Mouse (Mus musculus): Measurements from ENCODE around the gene Adamts2. TPM values are rescaled to one million over a fixed set of nuclear protein-coding genes. Genes with fewer than 3 reads are reported as not detected.

Adamts2 gene
- polyA plus RNA-seq, 1 experiment from 2014 or later = 4.0 TPM

DNA sequence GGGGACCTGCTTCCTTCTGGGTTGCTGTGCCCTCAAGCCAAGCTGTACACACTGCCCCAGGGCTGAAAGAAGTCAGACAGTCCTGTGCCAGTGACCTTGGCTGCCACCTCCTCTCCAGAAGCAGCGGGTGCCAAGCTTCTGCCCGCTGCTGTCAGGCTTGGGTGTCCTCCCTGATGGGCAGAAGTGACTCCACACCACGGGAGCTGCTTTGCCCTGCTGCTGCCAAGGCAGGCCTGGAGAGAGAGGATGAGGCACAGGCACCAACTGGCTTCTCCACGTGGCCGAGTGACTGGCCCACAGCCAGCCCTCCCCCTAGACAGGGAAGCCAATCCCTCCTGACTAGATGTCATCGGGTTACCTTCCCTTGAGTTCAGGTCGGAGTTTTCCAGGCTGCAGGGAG, 71.0 kb downstream of the Adamts2 start:
- Histone ChIP-seq H3K27me3 (ENCODE audit: control insufficient read depth, insufficient read depth, low read depth, low read length) (no peaks in the 10 kb centered on the region), H3K36me3 (ENCODE audit: control insufficient read depth, insufficient read depth, low read length) (no peaks in the 10 kb centered on the region), H3K4me1 (ENCODE audit: control insufficient read depth, insufficient read depth, low read length) (peaks cover 3% of the 10 kb centered on the region; the same call in 1 of the 2 replicates), H3K27ac (ENCODE audit: low read length) (no peak overlapping the region), H3K4me2 (ENCODE audit: low read length) (no peak overlapping the region), H3K4me3 (ENCODE audit: low read depth, low read length) (no peak overlapping the region), H3K9me3 (replicated peaks; ENCODE audit: control insufficient read depth, low read length, poor library complexity, severe bottlenecking) (no peaks in the 10 kb centered on the region), H3K9ac (ENCODE audit: low read depth, low read length) (no peak overlapping the region)
- 53% methylated on average over 7 of the region's 7 CpGs for WGBS
- ATAC-seq = no peak

GRCm38 (mm10) chr11:50673525-50674250, 71.8 kb downstream of the Adamts2 start:
- peaks cover 3% of the 10 kb centered on the region; the same call in 1 of the 2 replicates for H3K4me1 ChIP-seq (ENCODE audit: control insufficient read depth, insufficient read depth, low read length)
- no peak for ATAC-seq
- H3K4me3 ChIP-seq (ENCODE audit: low read depth, low read length) = no peak overlapping the region
- no peaks in the 10 kb centered on the region for H3K27me3 ChIP-seq (ENCODE audit: control insufficient read depth, insufficient read depth, low read depth, low read length)
- no peaks in the 10 kb centered on the region for H3K9me3 ChIP-seq (replicated peaks; ENCODE audit: control insufficient read depth, low read length, poor library complexity, severe bottlenecking)
- H3K36me3 ChIP-seq (ENCODE audit: control insufficient read depth, insufficient read depth, low read length) = no peaks in the 10 kb centered on the region
- no peak overlapping the region for H3K4me2 ChIP-seq (ENCODE audit: low read length)
- 62% methylated on average over 6 of the region's 7 CpGs for WGBS
- no peak overlapping the region for H3K9ac ChIP-seq (ENCODE audit: low read depth, low read length)
- H3K27ac ChIP-seq (ENCODE audit: low read length) = no peak overlapping the region

DNA sequence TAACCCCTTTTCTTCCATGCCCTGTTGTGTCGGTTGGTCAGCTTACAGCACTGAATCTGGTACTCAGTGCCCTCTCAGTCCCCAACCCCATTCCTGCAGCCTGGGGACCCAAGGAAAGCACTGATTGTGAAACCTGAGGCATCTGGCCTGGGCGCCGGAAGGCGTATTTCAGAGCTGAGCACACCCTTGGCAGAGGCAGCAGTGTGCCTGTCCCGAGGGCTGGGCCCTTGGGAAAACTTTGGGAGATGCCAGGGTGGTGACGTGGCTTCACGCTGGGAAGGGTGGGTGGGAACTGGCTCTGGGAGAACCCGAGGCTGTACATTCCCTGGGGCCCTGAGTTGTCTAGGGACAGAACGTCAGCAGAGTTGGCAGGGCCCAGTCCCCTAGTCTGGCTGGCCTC, 72.5 kb downstream of the Adamts2 start:
- no peaks in the 10 kb centered on the region for H3K9me3 ChIP-seq (replicated peaks; ENCODE audit: control insufficient read depth, low read length, poor library complexity, severe bottlenecking)
- WGBS = 74% methylated on average over 9 of the region's 9 CpGs
- peaks cover 3% of the 10 kb centered on the region; the same call in 1 of the 2 replicates for H3K4me1 ChIP-seq (ENCODE audit: control insufficient read depth, insufficient read depth, low read length)
- no peak overlapping the region for H3K4me3 ChIP-seq (ENCODE audit: low read depth, low read length)
- no peaks in the 10 kb centered on the region for H3K27me3 ChIP-seq (ENCODE audit: control insufficient read depth, insufficient read depth, low read depth, low read length)
- H3K36me3 ChIP-seq (ENCODE audit: control insufficient read depth, insufficient read depth, low read length) = no peaks in the 10 kb centered on the region
- H3K9ac ChIP-seq (ENCODE audit: low read depth, low read length) = no peak overlapping the region
- H3K4me2 ChIP-seq (ENCODE audit: low read length) = no peak overlapping the region
- no peak overlapping the region for H3K27ac ChIP-seq (ENCODE audit: low read length)
- no peak for ATAC-seq

DNA sequence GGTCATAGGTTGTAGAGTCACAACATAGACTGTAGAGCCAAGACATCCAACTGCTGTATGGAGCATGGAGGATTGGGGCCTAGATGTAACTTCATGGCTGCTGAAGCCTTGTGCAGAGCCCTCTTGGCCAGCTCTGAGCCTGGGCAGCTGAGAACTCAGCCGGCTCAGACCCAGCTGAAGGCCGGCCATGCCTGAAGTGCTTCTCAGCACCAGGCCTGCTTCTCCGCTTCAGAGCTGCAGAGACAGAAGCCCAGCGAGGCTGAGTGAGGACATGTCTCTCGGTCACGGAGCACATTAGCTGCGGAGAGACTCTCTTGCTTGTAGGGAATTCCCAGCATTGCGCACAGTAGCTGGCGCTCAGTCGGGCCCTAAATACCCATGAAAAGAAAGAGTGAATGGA, 76.8 kb downstream of the Adamts2 start:
- H3K4me1 ChIP-seq (ENCODE audit: control insufficient read depth, insufficient read depth, low read length) = no peaks in the 10 kb centered on the region
- H3K27ac ChIP-seq (ENCODE audit: low read length) = no peak overlapping the region
- ATAC-seq = no peak
- no peaks in the 10 kb centered on the region for H3K9me3 ChIP-seq (replicated peaks; ENCODE audit: control insufficient read depth, low read length, poor library complexity, severe bottlenecking)
- H3K9ac ChIP-seq (ENCODE audit: low read depth, low read length) = no peak overlapping the region
- no peak overlapping the region for H3K4me3 ChIP-seq (ENCODE audit: low read depth, low read length)
- 92% methylated on average over 10 of the region's 10 CpGs for WGBS
- no peaks in the 10 kb centered on the region for H3K27me3 ChIP-seq (ENCODE audit: control insufficient read depth, insufficient read depth, low read depth, low read length)
- H3K36me3 ChIP-seq (ENCODE audit: control insufficient read depth, insufficient read depth, low read length) = no peaks in the 10 kb centered on the region
- H3K4me2 ChIP-seq (ENCODE audit: low read length) = no peak overlapping the region

DNA sequence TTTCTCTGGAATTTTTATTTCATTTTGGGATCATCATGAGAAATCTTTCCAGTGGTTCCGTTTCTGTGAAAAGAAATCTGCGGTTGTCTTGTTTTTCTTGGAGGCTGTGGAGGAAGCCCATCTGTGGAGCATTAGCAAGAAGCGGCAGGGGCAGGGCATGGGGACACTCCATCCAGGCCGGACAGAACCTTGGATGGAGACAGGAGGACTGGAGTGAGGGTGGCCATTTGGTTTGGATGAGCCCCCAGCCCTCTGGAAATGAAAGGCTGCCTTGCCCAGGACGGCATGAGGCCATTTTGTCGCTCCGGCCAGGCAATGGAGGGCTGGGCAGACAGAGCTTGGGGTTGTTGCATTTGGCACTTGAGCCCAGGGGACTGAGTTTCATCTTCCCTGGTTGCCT, 80.1 kb downstream of the Adamts2 start:
- WGBS = 90% methylated on average over 7 of the region's 7 CpGs
- no peak for ATAC-seq
- no peaks in the 10 kb centered on the region for H3K4me1 ChIP-seq (ENCODE audit: control insufficient read depth, insufficient read depth, low read length)

GRCm38 (mm10) chr11:50683821-50684220, 81.9 kb downstream of the Adamts2 start:
- H3K9me3 ChIP-seq (replicated peaks; ENCODE audit: control insufficient read depth, low read length, poor library complexity, severe bottlenecking) = no peaks in the 10 kb centered on the region
- H3K9ac ChIP-seq (ENCODE audit: low read depth, low read length) = no peak overlapping the region
- H3K27ac ChIP-seq (ENCODE audit: low read length) = no peak overlapping the region
- H3K4me1 ChIP-seq (ENCODE audit: control insufficient read depth, insufficient read depth, low read length) = no peaks in the 10 kb centered on the region
- no peak overlapping the region for H3K4me3 ChIP-seq (ENCODE audit: low read depth, low read length)
- no peak overlapping the region for H3K4me2 ChIP-seq (ENCODE audit: low read length)
- H3K27me3 ChIP-seq (ENCODE audit: control insufficient read depth, insufficient read depth, low read depth, low read length) = no peaks in the 10 kb centered on the region
- H3K36me3 ChIP-seq (ENCODE audit: control insufficient read depth, insufficient read depth, low read length) = no peaks in the 10 kb centered on the region
- ATAC-seq = no peak
- whole genome bisulfite sequencing = 62% methylated on average over 2 of the region's 2 CpGs

More for the DNA sequence above, 80.1 kb downstream of the Adamts2 start:
- Histone ChIP-seq H3K27me3 (ENCODE audit: control insufficient read depth, insufficient read depth, low read depth, low read length) (no peaks in the 10 kb centered on the region), H3K36me3 (ENCODE audit: control insufficient read depth, insufficient read depth, low read length) (no peaks in the 10 kb centered on the region), H3K27ac (ENCODE audit: low read length) (no peak overlapping the region), H3K4me3 (ENCODE audit: low read depth, low read length) (no peak overlapping the region), H3K9ac (ENCODE audit: low read depth, low read length) (no peak overlapping the region), H3K4me2 (ENCODE audit: low read length) (no peak overlapping the region), H3K9me3 (replicated peaks; ENCODE audit: control insufficient read depth, low read length, poor library complexity, severe bottlenecking) (no peaks in the 10 kb centered on the region)

DNA sequence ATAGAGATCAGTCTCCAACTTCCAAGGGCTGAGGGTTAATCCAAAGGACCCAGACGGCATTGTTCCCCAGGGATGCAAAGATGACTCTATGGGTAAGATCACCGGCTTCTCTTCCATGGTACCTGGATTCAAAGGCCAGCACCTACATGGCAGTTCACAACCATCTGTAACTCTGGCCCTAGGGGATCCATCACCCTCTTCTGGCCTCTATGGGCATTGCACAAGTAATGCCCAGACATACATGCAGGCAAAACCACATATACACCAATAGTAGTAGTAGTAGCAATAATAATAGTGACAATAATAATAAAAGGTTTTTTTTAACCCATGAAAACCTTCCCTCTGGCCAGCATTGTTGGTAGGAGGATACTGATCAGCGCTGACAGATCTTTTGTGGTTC, 86.7 kb downstream of the Adamts2 start:
- ATAC-seq = no peak
- 83% methylated on average over 3 of the region's 3 CpGs for WGBS
- H3K36me3 ChIP-seq (ENCODE audit: control insufficient read depth, insufficient read depth, low read length) = no peaks in the 10 kb centered on the region

DNA sequence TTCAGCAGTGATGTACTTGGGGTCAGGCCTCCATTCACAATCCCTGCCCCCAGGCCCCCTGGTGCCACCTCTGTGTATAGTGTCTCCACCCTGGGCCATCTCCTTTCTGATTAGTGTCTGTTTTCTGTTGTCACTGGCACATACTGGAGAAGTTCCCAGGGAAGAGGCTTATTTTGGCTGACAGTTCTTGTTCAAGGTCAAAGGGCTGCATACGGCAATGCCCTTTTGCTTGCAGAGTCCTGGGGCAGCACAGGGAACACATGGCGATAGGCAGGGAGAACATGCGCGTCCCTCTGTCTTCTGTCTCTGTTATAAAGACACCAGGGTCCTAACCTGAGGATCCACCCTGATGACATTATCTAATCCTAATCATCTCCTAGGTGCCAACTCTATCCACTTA, 87.8 kb downstream of the Adamts2 start:
- no peak for ATAC-seq

More for the DNA sequence above, 86.7 kb downstream of the Adamts2 start:
- no peak overlapping the region for H3K27ac ChIP-seq (ENCODE audit: low read length)
- no peaks in the 10 kb centered on the region for H3K27me3 ChIP-seq (ENCODE audit: control insufficient read depth, insufficient read depth, low read depth, low read length)
- no peaks in the 10 kb centered on the region for H3K9me3 ChIP-seq (replicated peaks; ENCODE audit: control insufficient read depth, low read length, poor library complexity, severe bottlenecking)
- H3K9ac ChIP-seq (ENCODE audit: low read depth, low read length) = no peak overlapping the region
- H3K4me2 ChIP-seq (ENCODE audit: low read length) = no peak overlapping the region
- H3K4me3 ChIP-seq (ENCODE audit: low read depth, low read length) = no peak overlapping the region
- no peaks in the 10 kb centered on the region for H3K4me1 ChIP-seq (ENCODE audit: control insufficient read depth, insufficient read depth, low read length)

GRCm38 (mm10) chr11:50699971-50700370, 98.1 kb downstream of the Adamts2 start:
- 94% methylated on average over 12 of the region's 12 CpGs for WGBS
- ATAC-seq = no peak
- Histone ChIP-seq H3K27me3 (ENCODE audit: control insufficient read depth, insufficient read depth, low read depth, low read length) (no peaks in the 10 kb centered on the region), H3K36me3 (ENCODE audit: control insufficient read depth, insufficient read depth, low read length) (no peaks in the 10 kb centered on the region), H3K27ac (ENCODE audit: low read length) (no peak overlapping the region), H3K9ac (ENCODE audit: low read depth, low read length) (no peak overlapping the region), H3K9me3 (replicated peaks; ENCODE audit: control insufficient read depth, low read length, poor library complexity, severe bottlenecking) (no peaks in the 10 kb centered on the region), H3K4me3 (ENCODE audit: low read depth, low read length) (no peak overlapping the region), H3K4me1 (ENCODE audit: control insufficient read depth, insufficient read depth, low read length) (no peaks in the 10 kb centered on the region), H3K4me2 (ENCODE audit: low read length) (no peak overlapping the region)

More for the DNA sequence above, 87.8 kb downstream of the Adamts2 start:
- no peak overlapping the region for H3K4me3 ChIP-seq (ENCODE audit: low read depth, low read length)
- H3K4me1 ChIP-seq (ENCODE audit: control insufficient read depth, insufficient read depth, low read length) = no peaks in the 10 kb centered on the region
- no peak overlapping the region for H3K27ac ChIP-seq (ENCODE audit: low read length)
- no peak overlapping the region for H3K4me2 ChIP-seq (ENCODE audit: low read length)
- H3K27me3 ChIP-seq (ENCODE audit: control insufficient read depth, insufficient read depth, low read depth, low read length) = no peaks in the 10 kb centered on the region
- WGBS = 98% methylated on average over 4 of the region's 4 CpGs
- H3K36me3 ChIP-seq (ENCODE audit: control insufficient read depth, insufficient read depth, low read length) = no peaks in the 10 kb centered on the region
- H3K9me3 ChIP-seq (replicated peaks; ENCODE audit: control insufficient read depth, low read length, poor library complexity, severe bottlenecking) = no peaks in the 10 kb centered on the region
- H3K9ac ChIP-seq (ENCODE audit: low read depth, low read length) = no peak overlapping the region
